Mouse (Mus musculus) midbrain, postnatal 0 days (tissue): ENCODE measurements around the gene Chrm5. TPM values are rescaled to one million over a fixed set of nuclear protein-coding genes. Genes with fewer than 3 reads are reported as not detected.

Experiments
- ATAC-seq: fragments of 200-750 bp; cut with Nextera tagmentation; 2 replicates; pipeline ENCODE4 v1.8.0; 2017; ENCODE audit warnings: moderate number of reproducible peaks, mild to moderate bottlenecking, moderate TSS enrichment, moderate library complexity; ENCODE audit not compliant: low FRiP score
- DNase-seq: peaks from one replicate; pipeline ENCODE4 v3.0.0-alpha.2; 2015; ENCODE audit warnings: low spot score
- H3K27ac ChIP-seq: fragments of 300-500 bp; sonication (generic); 2 replicates; pipeline ENCODE4 v1.5.1; 2014; ENCODE audit warnings: low read depth, mild to moderate bottlenecking, low read length, mixed read lengths
- H3K27me3 ChIP-seq: fragments of 300-500 bp; sonication (generic); 2 replicates; pipeline ENCODE4 v1.6.1; 2014; ENCODE audit warnings: low read length, control low read depth, mixed read lengths; ENCODE audit not compliant: insufficient read depth
- H3K36me3 ChIP-seq: fragments of 300-500 bp; sonication (generic); 2 replicates; pipeline ENCODE4 v1.6.1; 2014; ENCODE audit warnings: low read length, control low read depth, mixed read lengths; ENCODE audit not compliant: insufficient read depth
- H3K4me1 ChIP-seq: fragments of 300-500 bp; sonication (generic); 2 replicates; pipeline ENCODE4 v1.6.1; 2014; ENCODE audit warnings: mild to moderate bottlenecking, control low read depth, antibody characterized with exemption, low read length, mixed read lengths; ENCODE audit not compliant: insufficient read depth
- H3K4me2 ChIP-seq: fragments of 300-500 bp; sonication (generic); 2 replicates; pipeline ENCODE4 v1.6.1; 2014; ENCODE audit warnings: low read depth, mild to moderate bottlenecking, low read length, mixed read lengths; ENCODE audit not compliant: poor library complexity, severe bottlenecking
- H3K4me3 ChIP-seq: fragments of 300-500 bp; sonication (generic); 2 replicates; pipeline ENCODE4 v1.5.1; 2014; ENCODE audit warnings: low read depth, mild to moderate bottlenecking, low read length, moderate library complexity
- H3K9ac ChIP-seq: fragments of 300-500 bp; sonication (generic); replicated peaks from 2 replicates; pipeline ENCODE4 v1.6.1; 2014; ENCODE audit warnings: mild to moderate bottlenecking, low read length, moderate library complexity, mixed read lengths; ENCODE audit not compliant: poor library complexity, severe bottlenecking
- H3K9me3 ChIP-seq: fragments of 300-500 bp; sonication (generic); 2 replicates; pipeline ENCODE4 v1.6.1; 2016; ENCODE audit warnings: low read length, control low read depth
- CTCF ChIP-seq: IDR thresholded peaks from 2 replicates; pipeline ENCODE4 v1.5.1; 2016; ENCODE audit warnings: antibody characterized with exemption, mild to moderate bottlenecking
- WGBS: fragments of 180-500 bp; shearing (Covaris S2); extraction: QIAGEN DNeasy Blood & Tissue Kit; methylation state at CpG from one replicate; pipeline ENCODE4 v1.1.7; 2014; 5-methylcytosine and 5-hydroxymethylcytosine counted together
- polyA plus RNA-seq: library from polyadenylated mRNA; unstranded; fragments of >200 nt; fragmentation: Nextera tagmentation; extraction: Ambion mirVana; gene quantifications from 2 replicates; pipeline ENCODE4 v1.2.1, GENCODE M21; 2015
- total RNA-seq: library from RNA; depleted of rRNA; stranded (reverse); fragments of >200 nt; gene quantifications from 2 replicates; pipeline ENCODE4 v1.2.3, GENCODE M21; 2014

The Chrm5 gene
- total and polyA plus RNA-seq, 2 experiments from 2014 or later, result 3.1 to 7.6 TPM

DNA sequence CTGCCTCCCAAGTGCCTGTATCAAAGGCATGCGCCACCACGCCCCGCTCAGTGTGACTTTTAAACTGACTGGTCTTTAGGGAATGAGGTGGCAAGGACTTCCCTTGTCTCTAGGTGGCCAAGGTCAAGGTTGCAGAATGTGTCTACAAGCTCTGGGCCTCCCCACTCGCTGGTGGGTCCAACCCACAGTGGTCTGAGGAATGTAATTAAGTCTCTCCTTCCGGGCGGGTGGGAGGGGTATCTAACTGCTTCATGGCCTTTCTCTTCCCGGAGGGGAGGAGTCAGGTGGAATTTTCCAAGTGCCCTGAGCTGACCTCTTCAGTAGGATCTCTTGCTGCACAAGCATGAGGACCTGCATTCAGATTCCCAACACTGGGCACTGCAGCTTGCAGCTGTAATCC, 17.3 kb upstream of the Chrm5 start:
- DNase-seq, result no peak
- H3K4me3 ChIP-seq, result no peak overlapping the region
- H3K9ac ChIP-seq, result no peak overlapping the region
- no peaks in the 10 kb centered on the region for H3K4me1 ChIP-seq
- no peak overlapping the region for H3K4me2 ChIP-seq
- H3K27me3 ChIP-seq, result no peaks in the 10 kb centered on the region
- WGBS, result 82% methylated on average over 7 of the region's 7 CpGs
- no peak overlapping the region for H3K27ac ChIP-seq
- no peak for ATAC-seq
- H3K9me3 ChIP-seq, result no peaks in the 10 kb centered on the region
- no peaks in the 10 kb centered on the region for H3K36me3 ChIP-seq
- TF ChIP-seq CTCF, result no peak

GRCm38 (mm10) chr2:112493539-112494260, 13.1 kb upstream of the Chrm5 start:
- TF ChIP-seq CTCF, result no peak
- WGBS, result 41% methylated on average over 11 of the region's 11 CpGs
- Histone ChIP-seq H3K9me3 (no peaks in the 10 kb centered on the region), H3K4me1 (no peaks in the 10 kb centered on the region), H3K9ac (peak overlapping the region; percentile 99), H3K36me3 (no peaks in the 10 kb centered on the region), H3K27ac (peak overlapping the region; percentile 93), H3K4me3 (peak overlapping the region; percentile 85), H3K4me2 (peak overlapping the region; percentile 77), H3K27me3 (no peaks in the 10 kb centered on the region)
- no peak for DNase-seq
- ATAC-seq, result no peak

DNA sequence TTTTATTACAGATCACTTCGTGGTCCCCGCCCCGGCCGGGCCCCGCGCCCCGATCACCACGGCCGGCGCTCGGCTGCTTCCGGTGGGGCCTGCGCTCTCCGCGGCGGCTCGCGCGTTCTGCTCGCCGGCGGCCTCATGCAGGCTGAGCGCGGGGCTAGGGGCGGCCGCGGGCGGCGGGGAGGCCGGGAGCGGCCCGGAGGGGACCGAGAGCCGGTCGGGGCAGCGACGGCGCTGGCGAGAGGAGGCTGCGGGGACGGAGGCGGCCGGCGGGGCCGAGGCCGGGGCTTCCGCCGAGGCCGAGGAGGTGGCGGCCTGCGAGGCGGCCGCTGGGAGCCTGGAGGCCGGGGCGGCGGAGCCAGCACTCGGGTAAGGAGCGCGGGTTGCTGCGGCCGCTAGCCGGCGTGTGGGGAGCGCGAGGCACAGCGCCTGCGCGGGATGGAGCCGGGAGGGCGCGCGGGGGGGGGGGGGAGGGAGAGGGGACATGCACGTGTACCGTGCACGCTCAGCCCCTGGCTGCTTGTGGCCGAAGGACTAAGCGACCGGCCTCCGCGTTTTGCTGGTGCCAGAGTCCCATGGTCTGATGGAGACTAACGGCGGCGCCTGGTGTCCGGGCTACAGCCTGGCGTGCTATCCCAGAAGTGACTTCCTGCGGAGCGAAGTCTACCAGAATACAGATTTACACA, 12.4 kb upstream of the Chrm5 start, which contains the start of gene Aven:
Gene Aven (plus strand): TSS at position 109 of the 683 bp plus-strand sequence.
- whole genome bisulfite sequencing, result under 1% methylated on average over 67 of the region's 87 CpGs
- ATAC-seq (peak; percentile 94), DNase-seq (peak; percentile 87)
- peak within 1 kb of the TSS; percentile 99 for H3K9ac ChIP-seq
- peak within 1 kb of the TSS; percentile 93 for H3K27ac ChIP-seq
- no peaks in the 10 kb centered on the region for H3K4me1 ChIP-seq
- no peaks in the 10 kb centered on the region for H3K36me3 ChIP-seq
- peak; percentile 39 for TF ChIP-seq CTCF
- H3K4me3 ChIP-seq, result peak within 1 kb of the TSS; percentile 85
- no peaks in the 10 kb centered on the region for H3K27me3 ChIP-seq
- H3K4me2 ChIP-seq, result peak within 1 kb of the TSS; percentile 77
- H3K9me3 ChIP-seq, result no peaks in the 10 kb centered on the region

DNA sequence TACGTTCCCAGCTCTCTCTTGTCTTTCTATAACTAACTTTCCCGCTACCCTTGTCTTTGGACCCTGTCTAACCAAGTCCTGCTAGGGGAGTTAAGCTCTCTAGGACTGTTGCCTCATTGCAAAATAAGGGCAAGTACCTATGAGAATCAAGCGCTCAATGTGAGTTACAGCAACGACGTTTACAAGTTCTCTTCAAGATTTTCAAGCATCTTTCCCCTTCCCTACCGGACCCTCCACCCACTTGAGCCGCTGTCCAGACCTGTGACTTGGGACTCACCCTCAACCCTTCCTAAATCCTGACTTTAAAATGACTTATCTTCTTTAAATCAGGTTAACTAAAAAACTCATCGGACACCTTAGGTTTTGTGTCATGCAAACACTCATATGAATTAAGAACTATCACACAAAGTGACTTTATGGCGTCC, 11.9 kb upstream of the Chrm5 start:
- H3K36me3 ChIP-seq, result no peaks in the 10 kb centered on the region
- WGBS, result 5% methylated on average over 9 of the region's 9 CpGs
- H3K9ac ChIP-seq, result peak overlapping the region; percentile 99
- H3K4me1 ChIP-seq, result no peaks in the 10 kb centered on the region
- no peaks in the 10 kb centered on the region for H3K9me3 ChIP-seq
- TF ChIP-seq CTCF, result no peak
- H3K4me2 ChIP-seq, result peak overlapping the region; percentile 77
- H3K4me3 ChIP-seq, result peak overlapping the region; percentile 85
- H3K27ac ChIP-seq, result peak overlapping the region; percentile 93
- DNase-seq (peak; percentile 15), ATAC-seq (peak; percentile 2)
- no peaks in the 10 kb centered on the region for H3K27me3 ChIP-seq

GRCm38 (mm10) chr2:112491629-112492028, 11.1 kb upstream of the Chrm5 start:
- 76% methylated on average over 5 of the region's 5 CpGs for WGBS
- no peaks in the 10 kb centered on the region for H3K27me3 ChIP-seq
- H3K9ac ChIP-seq, result no peak overlapping the region
- TF ChIP-seq CTCF, result no peak
- DNase-seq (no peak), ATAC-seq (no peak)
- H3K4me1 ChIP-seq, result no peaks in the 10 kb centered on the region
- H3K27ac ChIP-seq, result no peak overlapping the region
- no peaks in the 10 kb centered on the region for H3K36me3 ChIP-seq
- no peak overlapping the region for H3K4me2 ChIP-seq
- no peaks in the 10 kb centered on the region for H3K9me3 ChIP-seq
- no peak overlapping the region for H3K4me3 ChIP-seq
